Mouse (Mus musculus) embryo, embryonic 11 days (tissue): ENCODE measurements around the gene Myrip.
"Not testable (repeated sequence)": the region's sequence is repeated elsewhere in the genome, so short reads cannot be mapped to it uniquely, and the experiment has no call there.

ENCODE experiments used
- DNase-seq: peaks from one replicate; pipeline ENCODE4 v3.0.0-alpha.2; 2015

The Myrip gene

DNA sequence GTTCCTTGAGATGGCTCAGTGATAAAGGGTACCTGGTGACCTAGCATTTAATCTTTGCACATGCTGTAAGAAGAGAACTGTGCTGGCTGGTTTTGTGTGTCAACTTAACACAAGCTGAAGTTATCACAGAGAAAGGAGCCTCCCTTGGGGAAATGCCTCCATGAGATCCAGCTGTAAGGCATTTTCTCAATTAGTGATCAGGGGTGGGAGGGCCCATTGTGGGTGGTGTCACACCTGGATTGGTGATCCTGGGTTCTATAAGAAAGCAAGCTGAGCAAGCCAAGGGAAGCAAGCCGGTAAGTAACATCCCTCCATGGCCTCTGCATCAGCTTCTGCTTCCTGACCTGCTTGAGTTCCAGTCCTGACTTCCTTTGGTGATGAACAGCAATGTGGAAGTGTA, at the start of gene Myrip:
TSS of gene Myrip (plus strand) at position 301 of the 400 bp plus-strand sequence.
- DNase-seq: not testable (repeated sequence)

DNA sequence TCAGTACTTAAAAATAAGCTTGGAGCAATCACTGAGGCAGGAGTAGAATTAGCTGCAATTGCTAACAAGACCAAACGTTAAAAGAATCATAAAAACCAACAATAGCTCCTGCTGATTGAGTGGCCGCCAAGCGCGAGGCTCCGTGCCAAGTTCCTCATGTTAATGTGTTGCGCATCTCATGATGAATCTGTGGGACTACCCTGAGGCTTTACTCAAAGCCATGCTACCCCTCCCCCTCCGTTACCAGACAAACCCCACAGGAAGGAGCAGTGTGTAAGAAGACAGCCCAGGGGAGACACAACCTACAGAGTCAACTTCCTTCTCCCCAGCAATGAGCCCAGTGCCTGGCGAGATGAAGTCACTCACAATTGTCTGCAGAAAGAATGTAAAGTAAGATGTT, 41.5 kb upstream of the Myrip start:
- DNase-seq: peak; percentile 7

DNA sequence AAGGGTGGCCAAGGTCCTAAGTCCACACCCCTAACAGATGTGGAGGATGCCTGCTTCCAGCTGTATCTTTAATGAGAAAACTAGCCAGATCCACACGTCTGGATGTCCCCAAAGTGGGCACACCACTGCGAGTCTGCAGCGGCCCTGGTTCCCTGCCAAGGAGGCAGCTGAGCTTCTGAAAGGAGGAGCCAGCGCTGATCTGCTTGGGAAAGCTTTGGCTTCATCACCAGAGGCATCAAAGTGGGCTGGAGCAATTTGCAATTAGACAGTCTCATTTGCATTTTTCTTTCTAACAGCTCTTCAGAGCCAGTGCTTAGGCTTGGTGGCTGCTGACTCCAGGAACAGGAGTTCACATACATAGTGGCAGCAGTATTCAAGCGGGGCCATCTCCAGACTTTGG, 37.3 kb upstream of the Myrip start:
- no peak for DNase-seq

DNA sequence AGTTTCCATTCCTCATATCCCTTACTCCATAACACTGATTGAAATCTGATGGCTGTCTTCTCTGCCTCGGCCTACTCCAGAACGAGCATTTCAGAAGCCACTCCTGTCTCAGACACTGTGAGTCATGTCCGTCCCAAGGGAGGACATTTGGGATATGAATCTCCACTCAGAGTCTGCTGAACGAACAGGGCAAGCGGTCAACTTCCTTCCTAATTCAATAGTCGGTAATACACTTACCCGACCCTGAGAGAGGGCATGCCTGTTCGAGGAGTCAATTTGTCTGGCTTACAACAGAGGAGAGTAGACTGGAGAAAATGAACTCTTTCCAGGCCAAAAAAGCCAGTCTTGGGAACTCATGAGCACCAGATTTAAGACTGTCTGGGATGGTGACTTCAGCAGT, 28.2 kb upstream of the Myrip start:
- no peak for DNase-seq

DNA sequence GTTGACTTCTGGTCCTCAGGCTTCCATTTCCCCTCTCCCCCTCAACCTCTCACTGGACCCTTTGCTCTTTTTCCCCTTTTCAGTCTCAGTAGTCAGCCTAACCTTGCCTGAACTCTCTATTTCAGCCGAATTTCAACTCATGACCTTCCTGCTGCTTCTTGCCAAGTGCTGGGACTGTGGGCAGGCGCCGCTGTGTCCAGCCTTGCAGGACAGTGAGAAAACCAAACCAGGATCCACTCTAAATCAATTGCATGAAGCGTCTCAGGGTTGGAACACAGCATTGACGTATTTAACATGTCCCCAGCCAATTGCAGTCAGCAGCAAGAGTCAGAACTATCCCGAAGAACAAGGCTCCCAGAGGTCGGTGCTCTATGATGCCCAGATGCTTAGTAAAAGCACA, 26.1 kb upstream of the Myrip start:
- no peak for DNase-seq

DNA sequence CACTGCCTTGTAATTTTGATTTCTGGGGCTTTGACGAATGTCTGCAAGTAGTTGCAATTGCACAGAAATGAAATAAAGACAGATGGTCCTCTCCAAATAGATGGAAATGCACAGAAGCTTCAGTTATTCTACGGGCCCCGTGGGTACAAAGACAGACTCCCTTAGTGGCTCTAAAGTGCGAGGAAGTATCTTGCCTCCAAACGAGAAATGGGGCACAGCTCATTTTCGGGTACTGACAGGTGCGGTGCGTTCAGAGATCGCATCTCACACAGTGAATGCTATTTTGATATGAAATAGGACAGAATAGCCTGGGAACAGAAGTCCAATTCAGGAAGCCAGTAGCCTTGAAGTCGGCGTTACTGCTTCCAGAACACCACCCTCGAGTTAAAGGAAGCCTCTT, 20.2 kb upstream of the Myrip start:
- DNase-seq: no peak

DNA sequence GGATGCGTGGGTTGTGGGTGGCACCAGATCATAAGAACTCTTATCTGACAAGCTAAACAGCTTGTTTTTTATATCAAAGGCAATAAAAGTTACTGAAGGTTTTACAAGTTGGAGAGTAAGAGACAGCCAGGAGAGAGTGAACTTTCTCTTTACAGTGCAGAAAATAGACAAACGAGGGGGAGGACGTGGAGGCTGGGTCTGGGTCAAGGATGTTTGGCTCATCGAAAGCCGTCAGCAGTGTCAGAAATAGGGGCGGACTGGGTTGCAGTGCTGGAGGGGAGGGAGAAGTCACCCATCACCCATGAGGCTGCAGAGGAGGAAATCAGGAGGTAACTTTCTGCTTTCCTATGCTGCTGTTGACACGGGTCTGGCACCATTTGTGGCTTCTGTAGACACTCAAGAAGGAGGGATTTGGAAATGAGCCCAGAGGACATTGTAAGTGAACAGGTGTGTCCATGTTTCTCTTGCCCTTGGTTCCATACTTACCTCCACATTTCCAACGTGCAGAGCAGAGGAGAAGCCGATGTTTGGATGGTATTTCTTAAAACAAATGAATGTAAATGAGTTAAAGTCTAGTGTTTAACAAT, 18.8 kb upstream of the Myrip start:
- no peak for DNase-seq

DNA sequence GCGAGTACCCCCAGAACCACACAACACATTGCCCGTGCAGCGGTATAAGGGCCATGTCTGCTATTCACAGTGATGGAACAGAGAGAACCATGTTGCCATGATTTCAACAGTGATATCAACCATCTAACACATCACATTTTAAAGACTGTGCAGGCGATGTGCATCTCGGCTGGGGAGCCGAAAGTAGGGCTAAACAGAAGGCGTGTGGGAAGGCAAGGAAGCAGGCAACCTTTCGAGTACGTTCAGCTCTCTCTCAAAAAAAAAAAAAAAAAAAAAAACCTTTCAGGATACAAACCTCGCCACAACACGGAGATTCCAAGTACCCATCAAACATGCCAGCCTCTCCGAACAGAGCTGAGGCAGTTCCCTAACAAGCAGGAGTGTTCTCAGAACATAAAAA, 17.8 kb upstream of the Myrip start:
- DNase-seq: no peak

DNA sequence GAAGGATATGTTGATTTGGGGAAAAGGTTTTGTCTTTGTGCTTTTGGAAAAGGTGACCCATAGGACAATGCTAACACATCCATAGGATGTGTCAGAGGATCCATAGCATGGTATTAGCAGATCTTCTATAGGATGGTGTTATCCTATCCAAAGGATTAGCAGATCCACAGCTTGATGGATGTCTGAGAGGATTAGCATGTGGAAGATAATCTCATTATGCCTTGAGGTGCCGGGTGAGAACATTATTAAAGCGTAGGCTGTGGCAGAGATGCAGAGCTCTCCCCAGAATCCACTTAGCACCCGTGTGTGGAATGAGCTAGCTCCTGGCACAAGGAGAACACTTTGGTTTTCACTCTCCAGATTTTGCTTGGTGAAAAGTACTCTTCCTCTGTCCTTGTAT, 13.3 kb upstream of the Myrip start:
- no peak for DNase-seq

DNA sequence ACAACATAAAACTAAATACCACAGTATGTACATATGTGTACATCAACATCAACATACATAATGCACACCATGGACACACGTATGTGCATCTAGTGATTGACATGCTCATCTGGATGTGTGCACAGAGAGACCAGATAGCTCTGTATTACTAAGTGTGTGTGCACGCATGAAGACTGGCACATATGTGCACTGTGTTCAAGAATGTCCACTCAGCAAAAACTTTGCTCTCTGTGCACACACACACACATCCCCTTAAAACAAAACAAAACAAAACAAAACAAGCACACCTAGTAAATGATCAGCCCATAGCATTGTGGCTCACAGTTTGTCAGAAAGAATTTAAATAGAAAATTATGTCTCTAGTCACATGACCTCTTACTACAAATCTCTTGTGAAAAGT, 10.9 kb upstream of the Myrip start:
- no peak for DNase-seq

DNA sequence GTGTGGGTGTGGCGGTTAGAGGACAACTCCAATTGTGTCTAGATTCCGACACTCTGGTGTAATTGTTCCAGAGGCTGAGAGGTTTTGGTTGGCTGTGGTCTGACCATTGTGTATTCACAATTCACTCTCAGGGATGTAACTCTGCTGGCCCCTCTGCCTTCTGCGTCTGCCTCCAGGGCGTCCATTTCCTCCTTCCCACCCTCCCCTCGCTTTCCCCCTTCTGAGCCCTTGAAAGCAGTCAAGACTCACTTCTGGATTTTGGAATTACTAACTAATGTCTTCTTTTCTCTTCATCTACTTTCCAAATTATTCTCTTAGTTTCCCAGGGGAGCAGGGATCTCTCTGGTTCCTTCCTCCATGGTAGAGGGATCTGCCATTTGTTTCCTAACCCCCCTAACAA, 8.8 kb upstream of the Myrip start:
- no peak for DNase-seq

DNA sequence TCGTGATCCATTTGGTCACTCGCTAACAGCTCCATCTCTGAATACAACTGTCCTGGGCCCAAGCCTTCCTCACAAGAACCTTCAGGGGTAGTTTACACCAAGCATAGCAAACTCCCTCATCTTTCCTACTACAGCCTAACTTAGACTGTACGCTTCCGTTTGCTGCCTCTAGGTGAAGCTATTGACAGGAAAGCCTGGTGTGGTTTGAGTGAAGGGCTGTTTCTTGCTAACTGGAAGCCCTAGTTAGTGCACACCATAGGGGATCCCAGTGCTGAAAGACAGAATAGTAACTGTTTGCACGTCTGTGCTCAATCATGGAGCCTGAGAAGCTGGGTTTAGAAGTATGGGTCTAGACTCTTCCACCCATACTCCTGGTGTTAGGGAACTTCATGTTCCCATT, 5.8 kb upstream of the Myrip start:
- no peak for DNase-seq

DNA sequence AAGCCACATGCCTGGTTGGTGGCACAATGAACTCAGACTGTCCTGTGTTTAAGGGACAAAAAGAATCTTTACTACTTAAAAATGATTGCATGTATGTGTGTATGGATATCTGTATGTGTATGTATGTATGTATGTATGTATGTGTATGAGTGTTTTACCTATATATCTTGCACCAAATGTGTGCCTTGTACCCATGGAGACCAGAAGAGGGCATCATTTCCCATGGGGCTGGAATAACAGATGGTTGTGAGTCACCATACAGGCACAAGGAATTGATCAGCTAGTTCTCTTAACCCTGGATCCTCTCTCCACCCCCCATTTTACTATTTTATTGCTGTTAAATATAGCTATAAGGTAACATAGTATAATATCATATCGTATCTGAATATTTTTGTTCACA, 4.4 kb upstream of the Myrip start:
- no peak for DNase-seq

DNA sequence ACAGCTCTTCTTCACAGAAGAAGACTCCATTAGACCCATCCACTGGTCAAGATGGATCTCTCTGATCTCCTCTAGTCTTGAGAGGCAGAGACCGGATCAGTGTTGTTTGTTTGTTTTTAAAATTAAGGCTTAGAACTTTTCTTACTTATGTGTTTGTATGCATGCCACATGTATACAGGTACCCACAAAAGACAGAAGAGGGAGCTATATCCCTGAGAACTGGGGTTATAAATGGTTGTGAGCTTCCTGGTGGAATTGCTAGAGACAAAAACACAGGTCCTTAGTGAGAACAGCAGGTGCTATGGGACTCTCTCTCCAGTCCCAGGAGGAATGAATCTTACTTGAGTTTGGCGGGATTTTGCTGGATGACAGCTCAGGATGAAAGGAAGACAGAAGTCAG, 1.9 kb upstream of the Myrip start:
- DNase-seq: no peak

DNA sequence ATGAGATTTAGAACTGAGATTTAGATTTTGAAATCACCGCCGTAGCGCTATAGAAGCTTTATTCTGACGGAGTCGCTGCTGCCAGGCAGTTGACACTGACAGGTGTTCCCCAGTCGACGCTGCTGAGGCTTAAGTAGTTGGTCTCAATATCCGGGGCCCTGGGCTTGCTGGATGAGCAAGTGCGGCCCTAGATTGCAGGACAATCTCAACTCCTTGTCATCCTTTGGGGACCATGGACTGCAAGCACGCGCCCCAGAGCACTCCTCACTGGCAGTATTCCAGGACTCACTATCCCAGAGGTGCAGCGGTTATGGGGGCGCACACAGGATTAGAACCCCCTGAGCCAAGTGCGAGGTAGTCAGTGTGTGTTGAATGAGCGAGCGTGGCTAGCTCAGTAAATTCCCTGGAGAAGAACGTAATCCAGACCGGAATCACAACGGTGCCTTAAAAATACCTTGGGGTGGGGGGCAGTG, 1.7 kb downstream of the Myrip start:
- no peak for DNase-seq

DNA sequence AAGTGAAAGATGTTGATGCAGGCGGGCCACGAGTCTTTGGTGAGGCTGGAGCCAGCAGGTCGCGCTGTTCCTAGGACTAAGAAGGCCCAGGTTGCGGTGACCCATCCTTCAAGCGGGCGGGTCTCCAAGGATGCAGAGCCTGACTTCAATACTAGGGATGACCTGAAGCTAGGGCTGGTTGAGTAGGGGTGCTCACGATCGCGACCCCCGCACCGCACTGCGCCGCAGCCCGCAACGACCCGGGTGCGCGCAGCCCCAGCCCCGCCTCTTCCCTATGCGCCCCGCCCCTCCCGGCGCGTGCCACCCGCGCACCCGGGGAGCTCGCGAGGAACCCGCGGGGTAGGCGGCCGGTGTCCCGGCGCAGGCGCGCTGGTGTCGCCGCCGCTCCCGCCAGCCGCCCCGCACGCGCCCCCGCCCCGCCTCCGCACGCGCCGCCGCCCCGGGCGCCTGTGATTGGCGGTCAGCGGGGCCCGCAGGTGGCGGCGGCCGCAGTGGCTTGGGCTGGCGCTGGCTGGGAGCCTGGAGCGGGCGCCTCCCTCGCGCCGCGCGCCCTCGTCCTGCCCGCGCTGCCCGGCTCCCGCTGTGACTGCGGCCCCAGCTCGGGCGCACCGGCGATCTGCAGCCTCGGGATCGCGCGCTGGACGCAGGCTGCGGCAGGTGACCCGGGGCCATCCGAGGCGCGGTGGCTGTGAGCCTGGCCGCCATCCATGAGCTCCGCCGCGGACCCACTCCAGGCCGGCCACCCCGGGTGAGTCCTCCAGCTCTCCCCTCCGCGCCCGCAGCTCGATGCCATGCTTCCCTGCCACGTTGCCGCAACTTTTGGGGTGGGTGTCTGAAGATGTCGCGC, 2.4 kb downstream of the Myrip start:
- peak; percentile 60 for DNase-seq

DNA sequence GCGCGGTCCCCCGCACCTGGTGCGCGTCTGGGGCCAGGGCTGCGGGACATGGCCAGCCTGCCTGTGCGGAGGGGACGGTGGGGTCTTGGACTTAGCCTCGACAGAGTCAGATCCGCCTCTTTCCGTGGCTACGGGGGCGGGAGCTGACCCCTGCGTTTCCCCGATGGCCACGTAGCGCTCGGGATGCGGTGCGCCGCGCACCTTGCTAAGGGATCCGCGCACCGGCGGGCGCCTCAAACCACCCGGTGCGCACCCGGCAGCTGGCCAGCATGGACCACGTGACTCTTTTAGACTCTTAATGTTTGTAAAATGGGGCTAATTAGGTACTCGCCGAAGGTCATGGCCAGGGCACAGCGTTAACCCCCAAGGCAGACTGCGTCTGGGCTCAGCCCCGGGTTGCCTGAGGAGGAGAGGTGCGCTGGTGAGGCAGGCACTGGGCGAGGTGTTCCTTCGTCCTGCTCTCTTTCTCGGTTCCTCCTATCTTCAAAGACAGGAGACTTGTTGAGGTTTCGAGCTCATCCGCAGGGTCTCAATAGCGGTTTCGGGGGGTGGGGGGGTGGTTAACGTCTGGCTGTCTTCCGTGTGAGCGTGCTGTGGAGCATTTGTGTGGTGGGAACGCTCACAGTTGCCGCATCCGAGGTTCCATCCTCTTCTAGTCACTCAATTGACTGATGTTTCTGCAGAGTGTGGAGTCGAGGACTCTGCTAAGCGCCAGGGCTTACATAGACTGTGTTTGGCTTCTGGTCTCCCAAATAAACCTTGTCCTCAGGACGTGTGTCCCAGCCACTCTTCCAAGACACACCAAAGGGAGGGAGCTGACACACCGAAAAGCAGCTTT, 3.2 kb downstream of the Myrip start:
- peak; percentile 33 for DNase-seq

DNA sequence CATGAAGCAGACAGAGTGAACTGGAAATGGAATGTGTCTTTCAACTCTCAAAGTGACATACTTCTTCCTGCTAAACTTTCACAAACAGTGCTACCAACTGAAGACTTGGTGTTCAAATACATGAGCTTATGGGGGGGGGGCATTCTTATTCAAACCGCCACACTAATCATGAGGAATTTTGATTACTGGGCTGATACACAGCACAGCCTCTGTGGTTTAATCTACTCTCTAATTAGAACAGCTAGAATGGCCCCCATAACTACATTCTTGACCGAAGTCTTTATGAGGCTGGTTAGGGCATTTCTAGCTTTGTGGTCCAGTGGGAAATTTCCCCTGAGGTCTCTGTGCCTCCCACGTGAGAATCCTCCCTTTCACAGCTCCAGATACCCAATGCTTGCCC, 13.9 kb downstream of the Myrip start:
- DNase-seq: no peak

DNA sequence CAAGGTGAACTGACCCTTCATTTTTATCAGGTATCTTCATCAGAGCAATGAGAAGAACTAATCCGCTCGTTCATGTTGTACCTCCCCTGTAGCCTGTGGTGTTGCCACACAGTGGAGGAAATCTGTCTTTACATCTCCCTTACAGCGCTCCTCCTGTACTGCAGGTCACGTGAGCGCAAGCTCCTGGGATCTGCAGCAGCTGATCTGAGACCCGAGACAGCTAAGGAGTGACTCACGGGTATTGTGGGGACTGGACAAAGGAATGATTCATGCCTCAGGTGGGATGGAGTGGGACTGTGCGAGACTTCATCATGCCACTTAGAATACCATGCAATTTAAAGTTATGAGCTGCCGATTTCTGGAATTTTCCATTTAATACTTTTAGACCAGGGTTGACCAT, 17.8 kb downstream of the Myrip start:
- no peak for DNase-seq

DNA sequence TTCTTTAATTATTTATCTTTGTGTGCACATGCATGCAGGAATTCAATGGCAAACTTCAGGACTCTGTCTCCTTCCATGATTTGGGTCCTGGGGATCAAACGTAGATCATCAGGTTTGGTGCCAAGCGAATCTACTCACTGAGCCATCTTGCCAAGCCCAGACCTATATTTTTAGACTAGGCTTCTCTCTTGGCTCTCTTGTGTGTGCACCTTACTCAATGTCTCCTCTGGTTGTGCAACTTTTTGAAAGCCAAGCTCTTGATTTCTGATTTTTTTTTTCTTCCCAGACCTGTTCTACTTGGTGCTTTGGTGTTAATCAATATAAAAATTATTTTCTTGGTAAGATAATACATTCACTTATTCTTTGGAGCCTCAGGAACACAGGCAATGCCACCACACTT, 19.3 kb downstream of the Myrip start:
- DNase-seq: no peak

DNA sequence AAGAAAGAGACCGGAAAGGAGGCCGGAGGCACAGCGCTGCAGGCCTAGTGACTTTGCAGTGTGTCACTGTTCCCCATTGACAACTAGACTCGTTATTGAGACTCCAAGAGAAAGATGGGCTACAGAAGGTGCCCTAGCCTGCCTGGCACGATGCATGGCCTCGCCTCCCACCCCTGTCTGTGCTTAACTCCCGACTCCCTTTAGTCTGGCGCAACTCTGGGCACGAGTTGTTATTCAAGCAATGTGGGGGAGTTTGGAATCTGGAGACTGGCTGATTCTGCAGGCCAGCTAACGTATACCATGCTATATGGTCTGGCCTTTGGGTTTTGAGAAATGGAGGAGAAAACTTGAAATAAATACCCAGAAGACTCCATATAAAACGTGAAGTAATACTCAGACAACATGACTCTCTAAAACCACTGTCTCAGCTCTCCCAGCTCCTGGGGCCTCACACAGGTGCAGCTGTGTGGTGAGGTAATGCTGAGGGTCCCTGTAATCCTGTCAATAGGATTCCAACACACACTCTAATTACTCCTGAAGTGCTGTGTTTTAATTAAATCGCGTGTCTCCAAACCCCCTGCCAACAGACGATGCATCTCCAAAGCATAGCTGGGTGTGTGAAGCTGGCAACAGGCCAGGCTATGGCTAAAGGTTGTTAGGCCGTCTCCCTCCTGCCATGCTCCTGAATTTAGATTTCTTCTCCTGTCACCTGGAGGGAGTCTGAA, 21.6 kb downstream of the Myrip start:
- no peak for DNase-seq

DNA sequence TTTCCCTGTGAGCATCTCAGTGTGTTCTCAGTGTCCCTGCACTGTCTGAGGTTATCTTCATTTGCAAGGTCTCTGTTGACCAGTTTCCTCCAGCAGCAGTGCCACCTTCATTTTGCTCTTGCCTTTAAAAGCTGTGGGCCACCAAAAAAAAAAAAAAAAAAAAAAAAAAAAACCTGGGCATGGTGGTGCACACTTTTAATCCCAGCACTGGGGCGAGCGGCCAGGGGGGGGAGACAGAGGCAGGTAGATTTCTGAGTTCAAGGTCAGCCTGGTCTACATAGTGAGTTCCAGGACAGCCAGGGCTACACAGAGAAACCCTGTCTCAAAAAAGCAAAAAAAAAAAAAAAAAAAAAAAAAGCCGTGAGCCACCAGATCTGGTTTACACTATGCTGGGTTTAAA, 29.7 kb downstream of the Myrip start:
- not testable (repeated sequence) for DNase-seq

DNA sequence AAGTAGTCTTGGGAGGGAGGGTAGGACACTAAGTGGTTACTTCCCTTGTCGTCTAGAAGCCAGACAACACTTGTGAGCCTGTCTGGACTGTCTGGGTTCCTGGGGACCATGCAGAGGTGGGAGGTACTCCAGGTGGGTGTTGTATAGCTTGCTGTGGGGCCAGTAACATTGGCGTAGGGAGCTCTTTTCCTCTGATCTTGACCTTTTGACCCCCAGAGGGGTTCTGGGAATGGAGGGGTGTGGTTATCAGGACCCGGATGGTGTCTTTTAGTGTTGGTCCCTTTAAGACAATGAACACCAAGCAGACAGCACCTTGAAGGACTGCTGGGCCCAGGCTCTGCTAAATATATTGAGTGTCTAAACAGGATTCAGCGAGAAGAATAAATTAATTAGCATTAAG, 36.9 kb downstream of the Myrip start:
- no peak for DNase-seq
